Mouse (Mus musculus) liver, embryonic 14.5 days (tissue): ENCODE results near the gene Cd2. TPM values are rescaled to one million over a fixed set of nuclear protein-coding genes. Genes with fewer than 3 reads are reported as not detected.

Experiments
- ATAC-seq: fragments of 200-750 bp; cut with Nextera tagmentation; 2 replicates; pipeline ENCODE4 v1.8.0; 2017; ENCODE audit warnings: moderate number of reproducible peaks, mild to moderate bottlenecking, moderate library complexity; ENCODE audit not compliant: insufficient read depth
- DNase-seq, 3 experiments: peaks; one replicate each; pipeline ENCODE4 v3.0.0-alpha.2; 2012 to 2013; ENCODE audit warnings: low read depth in 3 of 3, low spot score in 3 of 3
- H3K27ac ChIP-seq: fragments of 300-500 bp; sonication (generic); 2 replicates; pipeline ENCODE4 v1.5.1; 2014; ENCODE audit warnings: moderate library complexity, mild to moderate bottlenecking, control low read depth, inconsistent platforms
- H3K27me3 ChIP-seq: fragments of 300-500 bp; sonication (generic); 2 replicates; pipeline ENCODE4 v1.6.1; 2014; ENCODE audit warnings: mild to moderate bottlenecking, low read length, moderate library complexity; ENCODE audit not compliant: control insufficient read depth, insufficient read depth
- H3K36me3 ChIP-seq: fragments of 300-500 bp; sonication (generic); replicated peaks from 2 replicates; pipeline ENCODE4 v1.6.1; 2014; ENCODE audit warnings: low read depth; ENCODE audit not compliant: control insufficient read depth, insufficient read depth
- H3K4me1 ChIP-seq, 2 experiments: fragments of 200-500 bp in 1 of 2; fragments of 300-500 bp in 1 of 2; sonication (generic) in 1 of 2; replicated peaks; 2 replicates each; pipeline ENCODE4 v1.6.1; 2012 to 2014; ENCODE audit warnings: antibody characterized with exemption in 1 of 2, inconsistent platforms in 1 of 2, low read length in 1 of 2; ENCODE audit not compliant: control insufficient read depth in 2 of 2, insufficient read depth in 2 of 2
- H3K4me2 ChIP-seq: fragments of 300-500 bp; sonication (generic); 2 replicates; pipeline ENCODE4 v1.6.1; 2014; ENCODE audit warnings: low read depth, mild to moderate bottlenecking, control low read depth, moderate library complexity
- H3K4me3 ChIP-seq, 2 experiments: fragments of 200-500 bp in 1 of 2; fragments of 300-500 bp in 1 of 2; sonication (generic) in 1 of 2; 2 replicates each; pipeline ENCODE4 v1.5.1; 2012 to 2014; ENCODE audit warnings: low read depth in 2 of 2, low read length in 2 of 2, mild to moderate bottlenecking in 2 of 2, control low read depth in 1 of 2, inconsistent platforms in 1 of 2, moderate library complexity in 1 of 2; ENCODE audit not compliant: insufficient read depth in 1 of 2
- H3K9ac ChIP-seq: fragments of 300-500 bp; sonication (generic); replicated peaks from 2 replicates; pipeline ENCODE4 v1.6.1; 2014; ENCODE audit warnings: mild to moderate bottlenecking, control low read depth, moderate library complexity
- H3K9me3 ChIP-seq: fragments of 300-500 bp; sonication (generic); 2 replicates; pipeline ENCODE4 v1.6.1; 2016; ENCODE audit warnings: low read length, mixed read lengths; ENCODE audit not compliant: control insufficient read depth
- CTCF ChIP-seq: IDR thresholded peaks from 2 replicates; pipeline ENCODE4 v1.5.1; 2016; ENCODE audit warnings: antibody characterized with exemption, low read depth, control low read depth
- EP300 ChIP-seq: IDR thresholded peaks from 2 replicates; pipeline ENCODE4 v1.6.1; 2016; ENCODE audit warnings: antibody characterized with exemption, low read depth
- WGBS: fragments of 180-500 bp; shearing (Covaris S2); extraction: QIAGEN DNeasy Blood & Tissue Kit; methylation state at CpG from one replicate; pipeline ENCODE4 v1.1.7; 2014; ENCODE audit not compliant: insufficient replicate concordance; 5-methylcytosine and 5-hydroxymethylcytosine counted together
- polyA plus RNA-seq, 2 experiments: library from polyadenylated mRNA; depleted of rRNA in 1 of 2; stranded (reverse) in 1 of 2; unstranded in 1 of 2; fragments of >200 nt; fragmentation: Nextera tagmentation in 1 of 2; extraction: Ambion mirVana in 1 of 2; gene quantifications; 2 replicates each; pipeline versions ENCODE4 v1.2.1 to v1.2.3; 2012 to 2014

Gene Cd2
- polyA plus RNA-seq, 2 experiments, result not detected

DNA sequence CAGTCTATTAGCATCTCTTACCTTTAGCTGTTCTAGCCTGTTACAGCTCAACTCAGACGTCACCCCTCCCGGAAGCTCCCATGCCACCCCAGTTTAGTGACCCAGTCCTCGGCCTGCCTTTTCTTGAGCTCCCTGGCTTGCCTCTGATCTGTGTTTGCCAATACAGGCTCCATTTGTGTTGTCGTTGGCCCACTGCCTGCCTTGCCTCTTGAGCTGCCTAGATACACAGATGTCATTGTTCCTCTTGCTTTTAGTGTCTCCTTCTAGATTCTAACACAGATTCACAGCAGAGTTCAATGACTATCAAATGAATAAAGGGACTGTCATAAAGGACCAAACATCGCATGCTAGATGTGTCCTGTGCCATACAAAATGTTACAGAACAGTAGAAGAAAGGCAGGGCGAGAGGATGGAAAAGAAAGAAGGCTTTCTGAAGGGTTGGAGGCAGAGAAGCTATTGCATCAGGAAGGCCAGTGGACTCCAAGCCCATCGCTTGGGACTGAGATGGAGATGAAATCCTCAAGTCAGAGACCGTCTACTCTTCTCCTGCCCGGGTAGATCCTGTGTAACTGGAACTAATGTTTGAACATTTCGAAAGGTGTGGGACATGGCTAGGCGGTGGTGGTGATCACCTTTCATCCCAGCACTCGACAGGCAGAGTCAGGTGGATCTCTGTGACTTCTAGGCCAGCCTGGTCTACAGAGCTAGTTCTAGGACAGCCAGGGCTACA is 13.5 kb downstream of the Cd2 start:
- no peak for ATAC-seq
- no peaks in the 10 kb centered on the region for H3K4me1 ChIP-seq
- no peak for DNase-seq
- no peak overlapping the region for H3K27ac ChIP-seq
- no peaks in the 10 kb centered on the region for H3K27me3 ChIP-seq
- no peak overlapping the region for H3K4me3 ChIP-seq
- H3K9ac ChIP-seq, result no peak overlapping the region
- H3K4me2 ChIP-seq, result no peak overlapping the region
- TF ChIP-seq CTCF, result no peak
- no peak for TF ChIP-seq EP300
- 62% methylated on average over 12 of the region's 12 CpGs for WGBS
- no peaks in the 10 kb centered on the region for H3K36me3 ChIP-seq
- H3K9me3 ChIP-seq, result no peaks in the 10 kb centered on the region

DNA sequence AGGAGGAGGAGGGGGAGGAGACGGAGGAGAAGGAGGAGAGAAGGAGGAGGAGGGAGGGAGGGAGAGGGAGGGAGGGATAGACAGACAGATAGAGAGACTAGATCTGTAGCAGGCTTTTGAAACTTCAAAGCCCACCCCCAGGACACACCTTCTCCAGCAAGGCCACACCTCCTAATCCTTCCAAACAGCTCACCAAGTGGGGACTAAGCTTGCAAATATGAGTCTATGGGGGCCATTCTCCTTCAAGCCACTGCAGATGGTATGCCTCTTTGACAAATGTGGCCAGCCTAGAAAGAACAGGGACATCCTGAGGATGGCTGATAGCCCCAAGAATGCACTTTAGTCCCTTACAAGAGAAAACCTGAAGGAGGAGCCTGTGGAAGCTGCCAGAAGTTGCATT is 15.6 kb downstream of the Cd2 start:
- WGBS, result 38% methylated on average over 1 of the region's 1 CpGs

GRCm38 (mm10) chr3:101270833-101271232 is 16.9 kb downstream of the Cd2 start:
- H3K9me3 ChIP-seq, result no peaks in the 10 kb centered on the region
- no peak for TF ChIP-seq EP300
- TF ChIP-seq CTCF, result no peak
- no peaks in the 10 kb centered on the region for H3K36me3 ChIP-seq
- DNase-seq (no peak), ATAC-seq (no peak)
- no peak overlapping the region for H3K4me3 ChIP-seq
- no peak overlapping the region for H3K27ac ChIP-seq
- H3K4me2 ChIP-seq, result no peak overlapping the region
- H3K9ac ChIP-seq, result no peak overlapping the region
- 48% methylated on average over 5 of the region's 5 CpGs for WGBS
- no peaks in the 10 kb centered on the region for H3K27me3 ChIP-seq
- no peaks in the 10 kb centered on the region for H3K4me1 ChIP-seq

More for the DNA sequence above, 15.6 kb downstream of the Cd2 start:
- Histone ChIP-seq H3K27ac (no peak overlapping the region), H3K9ac (no peak overlapping the region), H3K4me2 (no peak overlapping the region), H3K27me3 (no peaks in the 10 kb centered on the region), H3K4me3 (no peak overlapping the region), H3K4me1 (no peaks in the 10 kb centered on the region), H3K36me3 (no peaks in the 10 kb centered on the region), H3K9me3 (no peaks in the 10 kb centered on the region)
- ATAC-seq (no peak), DNase-seq (no peak)
- TF ChIP-seq CTCF (no peak), EP300 (no peak)

DNA sequence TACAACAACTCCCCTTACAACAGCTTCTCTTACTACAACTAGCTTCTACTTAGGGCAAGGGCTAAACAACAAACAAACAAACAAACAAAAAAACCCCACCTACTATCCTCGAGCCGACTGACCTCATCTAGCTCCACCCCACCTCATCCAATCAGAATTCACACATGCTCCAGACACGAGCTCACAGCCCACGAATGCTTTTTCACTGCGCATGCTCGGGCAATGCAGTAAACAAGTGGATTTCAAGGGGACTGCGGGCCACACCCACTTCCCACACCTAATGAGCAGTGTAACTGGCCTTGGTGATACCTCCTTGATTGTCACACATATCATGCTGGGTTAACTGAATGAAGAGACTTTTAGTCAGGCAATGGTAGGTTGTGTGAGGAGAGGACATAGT is 19.4 kb downstream of the Cd2 start:
- 71% methylated on average over 7 of the region's 7 CpGs for WGBS

DNA sequence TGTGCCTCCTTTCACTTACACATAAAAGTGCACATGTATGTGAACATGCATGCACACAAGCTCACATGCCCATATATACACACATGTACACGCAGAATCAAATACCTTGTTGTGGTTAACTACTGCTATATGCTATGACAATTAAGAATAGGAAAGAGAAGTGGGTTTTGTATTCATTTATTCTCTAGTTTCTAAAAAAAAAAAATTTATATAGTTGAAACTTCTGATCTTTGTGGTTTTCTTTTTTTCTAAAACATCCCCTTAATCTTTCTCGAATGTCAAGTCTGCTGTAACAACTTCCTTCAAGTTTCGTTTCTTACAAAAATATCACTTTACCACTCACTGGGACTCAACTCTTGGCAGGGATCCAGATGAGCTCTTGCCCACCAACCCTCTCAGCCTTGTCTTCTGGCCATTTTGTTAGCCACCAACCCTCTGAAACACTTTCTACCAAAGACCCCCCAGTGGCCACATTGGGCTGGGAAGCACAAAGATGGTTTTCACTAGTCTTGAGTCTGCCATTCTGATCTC is 22.1 kb downstream of the Cd2 start:
- H3K4me1 ChIP-seq, result no peaks in the 10 kb centered on the region
- no peaks in the 10 kb centered on the region for H3K9me3 ChIP-seq
- no peak overlapping the region for H3K4me2 ChIP-seq
- TF ChIP-seq EP300 (no peak), CTCF (no peak)
- ATAC-seq (no peak), DNase-seq (no peak)
- H3K9ac ChIP-seq, result no peak overlapping the region
- H3K36me3 ChIP-seq, result no peaks in the 10 kb centered on the region
- no peak overlapping the region for H3K27ac ChIP-seq
- no peak overlapping the region for H3K4me3 ChIP-seq
- no peaks in the 10 kb centered on the region for H3K27me3 ChIP-seq
- 39% methylated on average over 3 of the region's 3 CpGs for WGBS

More for the DNA sequence above, 19.4 kb downstream of the Cd2 start:
- H3K4me2 ChIP-seq, result no peak overlapping the region
- no peaks in the 10 kb centered on the region for H3K36me3 ChIP-seq
- no peaks in the 10 kb centered on the region for H3K9me3 ChIP-seq
- H3K27ac ChIP-seq, result no peak overlapping the region
- H3K9ac ChIP-seq, result no peak overlapping the region
- H3K4me3 ChIP-seq, result no peak overlapping the region
- DNase-seq (no peak), ATAC-seq (no peak)
- H3K4me1 ChIP-seq, result no peaks in the 10 kb centered on the region
- no peaks in the 10 kb centered on the region for H3K27me3 ChIP-seq
- TF ChIP-seq EP300, result no peak
- no peak for TF ChIP-seq CTCF
